Mouse (Mus musculus): ENCODE measurements around the gene Vrtn. TPM values are rescaled to one million over a fixed set of nuclear protein-coding genes. Genes with fewer than 3 reads are reported as not detected.

Gene Vrtn
- total RNA-seq, 1 experiment from 2014 or later: not detected

DNA sequence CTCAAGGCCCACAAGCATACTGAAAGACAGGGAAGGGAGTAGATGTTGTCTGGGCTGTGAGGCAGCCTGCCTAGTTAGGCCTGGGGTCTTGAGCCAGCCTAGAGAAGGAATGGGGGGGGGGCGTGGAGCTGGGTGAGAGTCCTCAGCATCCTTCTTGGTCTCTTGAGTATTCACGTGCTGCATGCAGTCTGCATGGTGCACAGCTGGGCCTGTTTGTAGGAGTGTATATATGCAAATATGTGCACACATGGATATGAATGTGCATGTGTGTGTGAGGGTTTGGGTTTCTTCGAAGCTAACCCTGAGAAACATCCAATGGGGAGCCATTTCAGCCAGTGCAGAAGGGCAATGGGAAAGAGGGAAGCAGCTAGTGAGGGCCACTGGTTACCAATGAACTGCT lies 35.2 kb downstream of the Vrtn start:
- no peak for ATAC-seq (replicated peaks; ENCODE audit: insufficient number of reproducible peaks, low FRiP score, low TSS enrichment, poor library complexity, severe bottlenecking)

DNA sequence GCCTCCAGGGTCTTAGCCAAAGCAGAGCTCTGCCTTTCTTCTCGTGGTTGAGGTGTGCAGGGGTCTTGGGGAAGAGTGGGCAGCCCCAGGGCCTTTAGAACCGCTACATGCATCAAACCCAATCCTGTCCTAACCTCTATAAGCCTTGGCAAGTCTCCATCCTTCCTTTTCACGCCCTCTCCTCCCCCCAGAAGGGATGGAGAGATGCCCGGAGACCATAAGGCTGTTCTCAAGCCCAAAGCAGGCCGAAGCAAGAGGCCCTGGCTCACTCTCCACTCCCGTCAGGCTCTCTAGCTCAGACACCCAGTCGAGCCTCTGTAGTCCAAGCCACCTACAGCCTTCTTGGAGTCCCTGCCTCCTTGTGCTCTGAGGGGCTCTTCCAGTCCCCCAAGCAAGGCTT lies 43.8 kb downstream of the Vrtn start:
- ATAC-seq (replicated peaks; ENCODE audit: insufficient number of reproducible peaks, low FRiP score, low TSS enrichment, poor library complexity, severe bottlenecking): no peak

DNA sequence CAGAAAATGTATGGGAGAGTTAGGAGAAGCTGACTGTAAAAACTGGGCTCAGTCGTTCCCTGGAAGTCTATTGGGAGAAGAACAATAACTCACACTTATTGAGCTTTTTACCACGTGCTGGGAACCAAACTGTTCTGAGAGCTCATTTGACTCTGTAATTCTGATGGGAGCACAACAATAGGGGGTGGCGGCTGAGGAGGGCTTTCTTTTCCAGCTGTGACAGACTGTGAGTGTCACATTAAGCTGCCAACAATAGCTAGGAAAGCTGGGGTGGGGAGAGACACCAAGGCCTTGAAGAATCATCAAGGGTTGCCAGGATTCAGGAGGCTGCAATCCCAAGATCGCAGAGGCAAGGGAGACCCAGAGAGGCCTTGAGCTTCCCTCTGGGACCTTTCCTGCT lies 45.4 kb downstream of the Vrtn start:
- ATAC-seq (replicated peaks; ENCODE audit: insufficient number of reproducible peaks, low FRiP score, low TSS enrichment, poor library complexity, severe bottlenecking): no peak

DNA sequence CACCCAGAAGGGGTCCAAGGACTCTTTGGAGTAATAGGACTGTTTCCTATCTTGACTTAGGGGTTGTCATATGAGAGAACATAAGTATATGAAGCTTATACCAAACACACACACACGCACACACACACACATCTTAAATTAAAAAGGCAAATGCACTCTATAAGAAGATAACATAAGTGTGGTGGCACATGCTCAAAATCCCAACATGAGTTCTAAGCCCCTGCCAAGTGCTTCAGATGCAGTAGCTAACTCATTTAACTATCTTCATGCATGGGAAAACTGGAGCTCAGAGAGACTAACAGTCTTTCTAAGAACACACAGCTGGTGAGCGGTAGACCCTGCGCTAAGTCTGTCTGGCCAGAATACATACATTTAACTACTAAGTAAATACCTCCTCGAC lies 46.7 kb downstream of the Vrtn start:
- no peak for ATAC-seq (replicated peaks; ENCODE audit: insufficient number of reproducible peaks, low FRiP score, low TSS enrichment, poor library complexity, severe bottlenecking)

DNA sequence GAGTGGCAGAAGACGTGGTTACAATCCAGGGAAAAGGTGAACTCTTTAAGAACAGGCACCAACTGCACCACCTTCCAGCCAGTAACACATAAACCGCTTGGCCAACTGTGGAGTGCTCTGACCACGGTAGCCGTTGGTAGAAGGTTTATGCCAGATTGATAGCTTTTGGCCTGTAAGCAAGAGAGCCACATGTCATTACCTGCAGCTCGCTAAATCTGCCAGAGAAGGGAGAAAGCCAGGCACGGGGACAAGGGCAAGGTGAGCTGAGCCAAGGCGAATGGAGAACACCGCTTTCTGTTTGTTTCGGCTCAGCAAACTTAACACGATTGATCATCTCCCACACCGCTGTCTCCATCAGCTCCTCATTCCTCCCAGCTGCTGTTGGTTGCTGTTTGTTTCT lies 48.2 kb downstream of the Vrtn start:
- no peak for ATAC-seq (replicated peaks; ENCODE audit: insufficient number of reproducible peaks, low FRiP score, low TSS enrichment, poor library complexity, severe bottlenecking)

DNA sequence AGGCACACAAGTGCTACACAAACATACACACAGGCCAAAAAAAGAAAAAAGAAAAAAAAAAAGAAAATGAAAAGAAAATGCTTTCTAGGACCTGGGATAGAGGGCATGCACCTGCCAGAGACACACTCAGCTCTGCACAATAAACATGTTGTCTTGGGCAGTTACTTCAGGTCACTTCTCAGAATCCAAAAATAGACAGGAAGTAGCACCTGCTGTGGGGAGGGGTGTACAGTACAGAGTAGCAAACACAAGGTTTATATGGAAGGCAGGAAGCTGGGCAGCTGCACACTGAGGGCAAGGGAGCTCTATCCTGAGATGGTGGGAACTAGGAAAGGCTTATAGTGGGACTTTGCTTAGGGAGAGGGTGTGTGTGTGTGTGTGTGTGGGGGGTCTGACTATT lies 50.5 kb downstream of the Vrtn start:
- no peak for ATAC-seq (replicated peaks; ENCODE audit: insufficient number of reproducible peaks, low FRiP score, low TSS enrichment, poor library complexity, severe bottlenecking)

DNA sequence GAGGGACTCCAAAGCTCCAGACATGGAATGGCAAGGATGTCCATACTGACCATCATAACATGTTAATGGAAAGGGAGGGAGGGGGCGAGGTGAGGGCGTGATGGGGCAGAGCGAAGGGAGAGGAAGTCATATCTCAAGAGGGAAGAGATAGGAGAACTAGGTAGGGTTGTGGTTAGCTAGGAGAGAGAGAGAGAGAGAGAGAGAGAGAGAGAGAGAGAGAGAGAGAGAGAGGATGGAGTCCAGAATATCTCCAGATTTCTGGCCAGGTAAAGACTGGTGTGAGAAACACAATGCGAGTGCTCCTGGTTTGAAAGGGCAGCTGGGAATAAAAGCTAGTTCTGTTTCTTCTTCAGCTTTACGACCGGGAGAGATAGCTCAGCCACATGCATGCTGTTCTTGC lies 51.3 kb downstream of the Vrtn start:
- ATAC-seq (replicated peaks; ENCODE audit: insufficient number of reproducible peaks, low FRiP score, low TSS enrichment, poor library complexity, severe bottlenecking): no peak

DNA sequence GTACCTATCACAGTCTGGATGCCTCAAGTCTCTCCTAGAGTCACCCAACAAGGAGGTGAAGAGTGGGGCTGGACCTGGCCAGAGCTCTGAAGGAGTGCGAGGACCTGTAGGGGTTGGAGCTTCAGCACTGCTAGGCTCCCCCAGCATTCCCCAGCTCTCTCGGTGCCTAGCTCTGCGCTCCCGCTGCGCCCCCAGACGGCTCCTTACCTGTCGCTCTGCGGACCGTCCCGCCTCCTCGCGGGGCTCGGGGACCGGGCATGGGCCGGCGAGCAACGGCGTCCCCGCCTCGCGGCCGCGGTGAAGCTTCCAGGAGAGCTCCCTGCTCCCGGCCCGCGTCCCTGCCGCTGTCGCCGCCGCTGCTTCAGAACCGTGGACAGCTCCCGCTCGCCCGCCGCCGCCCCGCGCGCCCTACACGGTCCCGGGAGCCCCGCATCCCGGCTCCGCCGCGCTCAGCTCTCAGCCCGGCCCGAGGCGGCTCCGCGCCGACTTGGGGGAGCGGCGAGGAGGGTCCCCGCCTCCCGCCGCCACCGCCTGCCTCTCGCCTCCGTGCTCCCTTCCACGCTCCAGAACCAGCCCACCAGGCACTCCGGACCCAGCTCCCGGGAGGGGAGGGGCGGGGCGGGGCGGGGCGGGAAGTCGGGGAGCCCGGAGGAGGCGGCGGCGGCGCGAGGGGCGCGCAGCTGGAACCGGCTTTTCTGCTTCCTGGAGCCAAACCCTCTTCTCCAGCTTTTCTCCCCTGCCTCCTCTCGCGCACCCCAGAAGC lies 57.7 kb downstream of the Vrtn start, which contains the start of gene Syndig1l:
Gene Syndig1l, minus strand, starts transcription at position 513 of the 763 bp plus-strand sequence.
- no peak for ATAC-seq (replicated peaks; ENCODE audit: insufficient number of reproducible peaks, low FRiP score, low TSS enrichment, poor library complexity, severe bottlenecking)

Other genes starting within 250 kb of the Vrtn start
- gene Entpd5, start 232.0 kb upstream of the Vrtn start, total RNA-seq (2017): 7.0 to 10.6 TPM (median 8.4 TPM) in 3 replicates
- gene Bbof1, start 231.9 kb upstream of the Vrtn start, total RNA-seq (2017): 0.75 to 0.87 TPM in 2 of 3 replicates, not detected in the other
- gene Rnf113a2, start 223.8 kb upstream of the Vrtn start, total RNA-seq (2017): 66.2 to 82.0 TPM (median 67.1 TPM) in 3 replicates
- gene Aldh6a1, start 190.0 kb upstream of the Vrtn start, total RNA-seq (2017): 3.8 to 6.3 TPM (median 4.5 TPM) in 3 replicates
- 21.2 to 23.0 TPM (median 21.7 TPM) in 3 replicates for gene Lin52, start 189.6 kb upstream of the Vrtn start, total RNA-seq (2017)
- not detected in 3 replicates for gene Vsx2, start 71.3 kb upstream of the Vrtn start, total RNA-seq (2017)
- 4.0 to 10.0 TPM (median 5.7 TPM) in 3 replicates for gene Abcd4, start 23.6 kb upstream of the Vrtn start, total RNA-seq (2017)
- not detected in 3 replicates for gene Syndig1l, start 57.8 kb downstream of the Vrtn start, total RNA-seq (2017)
- gene Npc2, start 132.1 kb downstream of the Vrtn start, total RNA-seq (2017): 69.6 to 85.5 TPM (median 78.1 TPM) in 3 replicates
- 25.3 to 50.1 TPM (median 44.7 TPM) in 3 replicates for gene Isca2, start 132.2 kb downstream of the Vrtn start, total RNA-seq (2017)
- not detected in 3 replicates for gene Ltbp2, start 235.5 kb downstream of the Vrtn start, total RNA-seq (2017)